Mouse (Mus musculus): Measurements from ENCODE around the gene Ccr1.
"Not testable (repeated sequence)": the region's sequence is repeated elsewhere in the genome, so short reads cannot be mapped to it uniquely, and the experiment has no call there.

The Ccr1 gene

DNA sequence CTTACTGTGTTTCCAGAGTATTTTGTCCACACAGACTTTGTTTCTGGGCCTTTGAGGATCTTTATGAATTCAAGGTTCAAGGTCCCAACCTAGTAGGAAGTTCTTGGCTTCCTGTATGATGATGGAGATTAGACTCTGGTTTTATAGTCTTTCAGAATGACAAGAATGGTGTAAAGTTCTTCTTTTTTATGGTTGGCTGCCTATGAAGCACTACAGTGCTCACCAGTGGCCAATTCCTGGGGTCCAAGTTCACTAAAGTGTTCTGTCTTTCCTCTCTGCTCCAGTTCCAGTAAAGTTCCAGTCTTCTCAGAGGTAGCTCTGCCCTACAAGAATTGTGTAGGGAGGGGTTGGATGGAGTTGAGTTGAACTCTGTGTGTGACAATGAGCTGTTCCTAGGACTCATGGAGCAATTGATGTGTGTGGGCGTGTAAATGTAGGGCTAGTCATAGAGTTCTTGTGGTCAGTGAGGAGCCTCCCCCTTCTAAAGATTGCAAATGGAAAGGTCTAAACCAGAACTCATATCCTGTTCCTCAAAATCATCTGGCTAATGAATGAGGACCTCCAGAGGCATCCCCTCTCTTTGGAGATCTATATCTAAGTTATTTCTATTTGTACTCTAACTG is at the start of gene Ccr1:
Gene Ccr1, minus strand, starts transcription at position 403 of the 623 bp plus-strand sequence.
- peak; percentile 54 for DNase-seq (ENCODE audit: low spot score)

DNA sequence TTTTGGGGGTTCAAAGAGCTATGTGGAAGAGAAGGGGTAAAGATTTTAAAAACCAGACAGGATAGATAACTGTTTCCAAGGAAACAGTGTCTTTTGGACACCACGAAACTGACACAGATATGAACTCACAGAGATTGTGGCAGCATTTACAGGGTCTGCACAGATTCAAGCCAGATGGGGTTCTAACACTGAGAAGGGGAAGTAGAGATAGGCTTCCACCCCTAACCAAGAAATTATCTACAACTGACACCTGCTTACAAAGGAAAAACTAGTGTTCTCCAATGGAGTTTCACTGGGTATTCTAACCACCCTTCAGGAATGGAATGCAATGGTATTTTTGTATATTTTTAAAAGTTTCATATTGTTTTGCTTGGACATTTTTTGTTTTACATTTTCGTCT is 47.6 kb upstream of the Ccr1 start:
- no peak for DNase-seq (ENCODE audit: low spot score)

DNA sequence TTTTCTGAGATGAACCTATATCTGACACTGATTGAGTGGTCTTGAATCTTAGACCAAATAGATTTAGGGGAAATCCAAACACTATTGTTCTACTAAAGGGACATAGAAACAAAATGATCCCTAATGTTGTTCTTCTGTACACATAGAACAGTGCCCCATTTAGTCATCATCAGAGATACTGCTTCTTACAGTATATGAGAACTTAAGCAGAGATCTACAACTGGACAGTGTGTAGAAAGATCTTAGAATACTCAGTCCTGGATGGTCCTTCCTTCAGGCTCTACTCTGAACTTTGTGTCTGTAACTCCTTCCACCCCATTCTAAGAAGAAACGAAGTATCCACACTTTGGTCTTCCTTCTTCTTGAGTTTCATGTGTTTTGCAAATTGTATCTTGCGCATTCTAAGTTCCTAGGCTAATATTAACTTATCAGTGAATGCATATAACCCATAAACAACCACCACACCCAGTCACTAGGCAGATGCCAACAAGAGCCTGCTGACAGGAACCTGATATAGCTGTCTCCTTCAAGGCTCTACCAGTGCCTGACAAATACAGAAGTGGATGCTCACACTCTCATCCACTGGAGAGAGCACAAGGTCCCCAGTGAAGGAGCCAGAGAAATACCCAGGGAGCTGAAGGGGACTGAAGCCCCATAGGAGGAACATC is 46.6 kb upstream of the Ccr1 start:
- DNase-seq (ENCODE audit: low spot score) = no peak

DNA sequence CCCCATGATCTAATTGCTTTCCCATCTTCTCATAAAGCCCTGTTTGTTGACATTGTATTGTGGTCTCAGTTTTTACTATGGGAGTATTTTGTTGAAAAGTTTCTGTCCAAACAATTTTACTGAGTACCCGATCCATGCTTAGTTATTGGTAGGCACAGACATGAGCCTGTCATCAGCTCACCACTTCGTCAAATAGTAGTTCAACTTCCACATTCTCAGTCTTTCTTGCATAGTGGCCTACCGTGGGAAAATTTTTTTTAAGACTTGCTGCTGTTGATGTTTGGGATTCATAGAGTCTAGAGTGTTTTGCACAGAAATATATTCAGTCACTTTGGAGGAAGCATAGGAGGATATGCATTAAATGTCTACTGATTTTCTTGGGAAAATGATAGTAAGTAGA is 44.8 kb upstream of the Ccr1 start:
- DNase-seq (ENCODE audit: low spot score) = no peak

GRCm38 (mm10) chr9:124012691-124013090 is 44.2 kb upstream of the Ccr1 start:
- no peak for DNase-seq (ENCODE audit: low spot score)

GRCm38 (mm10) chr9:123999784-124000183 is 31.3 kb upstream of the Ccr1 start:
- DNase-seq (ENCODE audit: low spot score) = no peak

- DNase-seq (ENCODE audit: low spot score) = no peak
Measured at GRCm38 (mm10) chr9:123997719-123998118, 29.2 kb upstream of the Ccr1 start.

DNA sequence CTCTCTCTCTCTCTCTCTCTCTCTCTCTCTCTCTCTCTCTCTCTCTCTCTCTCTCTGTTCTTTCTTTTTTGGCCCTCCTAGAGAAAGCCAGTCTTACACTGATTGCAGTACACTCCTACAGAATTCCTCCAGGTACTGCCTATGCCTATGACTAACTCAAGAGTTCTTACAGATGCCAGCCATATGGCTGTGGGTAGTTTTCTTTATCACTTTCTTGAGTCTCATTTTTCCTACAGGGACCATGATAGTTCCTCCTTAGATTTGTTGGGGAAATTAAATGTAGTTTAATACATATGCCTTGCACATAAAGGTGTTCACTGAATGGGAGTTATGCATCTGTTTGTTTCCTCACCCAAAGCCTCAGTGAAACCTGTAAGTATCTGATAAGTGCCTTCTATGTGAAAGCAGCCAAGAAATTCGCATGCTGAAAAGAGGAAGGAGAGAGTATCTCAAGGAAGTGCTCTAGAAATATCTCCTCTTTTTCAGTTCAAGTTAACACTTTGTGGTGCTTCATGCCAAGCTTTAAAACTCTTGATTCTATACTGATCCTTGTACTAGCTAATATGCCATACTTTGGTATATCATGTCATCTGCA is 22.9 kb upstream of the Ccr1 start:
- no peak for DNase-seq (ENCODE audit: low spot score)

GRCm38 (mm10) chr9:123989671-123990070 is 21.2 kb upstream of the Ccr1 start:
- DNase-seq (ENCODE audit: low spot score) = no peak

GRCm38 (mm10) chr9:123986217-123986616 is 17.7 kb upstream of the Ccr1 start:
- peak; percentile 57 for DNase-seq (ENCODE audit: low spot score)

DNA sequence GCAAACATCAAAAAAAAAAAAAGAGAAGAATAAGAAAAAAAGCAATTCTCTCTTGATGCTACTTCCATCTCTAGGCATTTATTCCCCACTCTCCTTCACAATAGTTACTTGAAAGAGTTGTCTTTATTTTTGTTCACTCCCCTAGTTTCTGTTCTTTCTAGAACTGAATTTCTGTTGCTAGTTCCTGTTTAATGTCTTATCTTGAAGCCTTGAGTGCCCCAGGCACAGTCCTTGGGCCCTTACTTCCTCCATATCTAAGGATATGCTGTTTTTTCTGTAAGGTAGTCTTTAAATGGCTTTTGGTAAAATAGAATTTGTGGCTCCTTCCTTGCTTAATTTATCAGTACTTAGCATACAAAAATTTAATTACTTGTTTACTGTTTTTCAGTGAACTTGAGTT is 16.5 kb upstream of the Ccr1 start:
- DNase-seq (ENCODE audit: low spot score) = no peak

DNA sequence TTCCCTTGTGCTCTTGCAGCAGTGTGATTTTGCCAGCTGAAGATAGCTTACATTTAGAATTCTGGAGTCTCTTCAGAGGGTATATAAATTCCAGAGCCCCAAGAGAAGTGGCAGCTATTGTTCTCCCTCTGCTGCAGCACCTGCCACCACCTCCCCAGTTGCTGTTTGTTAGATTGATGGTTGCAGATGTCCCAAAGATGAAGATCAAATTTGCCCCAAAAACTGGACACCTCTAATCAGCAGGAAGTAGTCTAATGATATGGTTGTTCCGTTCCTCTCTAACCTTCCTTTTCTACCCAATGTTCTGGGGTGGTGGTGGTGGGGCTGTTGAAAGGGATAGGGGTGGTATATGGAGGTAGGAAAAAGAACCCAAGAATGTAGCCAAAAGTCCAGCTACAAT is 14.2 kb upstream of the Ccr1 start:
- DNase-seq (ENCODE audit: low spot score) = no peak

- no peak for DNase-seq (ENCODE audit: low spot score)
Measured at GRCm38 (mm10) chr9:123981909-123982308, 13.4 kb upstream of the Ccr1 start.

DNA sequence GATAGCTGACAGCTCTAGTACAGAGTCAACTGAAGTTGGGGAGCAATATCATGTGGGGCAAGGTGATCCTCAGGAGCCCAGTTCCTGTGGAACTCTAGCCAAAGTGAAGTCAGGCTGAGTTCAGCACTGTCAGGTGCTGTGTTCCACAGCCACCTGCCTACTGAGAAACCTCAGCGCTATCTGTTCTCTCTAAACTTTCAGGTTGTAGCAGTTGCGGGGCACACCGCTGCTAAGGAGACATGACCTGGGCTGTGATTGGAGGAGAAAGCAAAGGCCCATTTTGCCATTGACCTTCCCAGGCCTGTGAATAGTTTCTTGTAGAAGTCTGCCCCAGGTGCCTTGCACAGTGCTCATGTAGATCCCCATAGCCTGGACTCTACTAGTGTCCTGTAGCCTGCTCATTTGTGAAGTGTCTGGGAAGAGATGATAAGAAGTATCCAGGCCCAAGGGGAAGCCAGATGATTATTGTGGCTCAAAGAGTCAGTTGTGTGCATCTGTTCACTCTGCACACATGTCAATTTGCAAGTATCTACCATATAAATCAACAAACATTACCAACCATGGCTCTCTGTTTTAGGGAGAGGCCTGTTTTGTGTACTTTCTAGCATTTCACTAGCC is 12.5 kb upstream of the Ccr1 start:
- not testable (repeated sequence) for DNase-seq (ENCODE audit: low spot score)

DNA sequence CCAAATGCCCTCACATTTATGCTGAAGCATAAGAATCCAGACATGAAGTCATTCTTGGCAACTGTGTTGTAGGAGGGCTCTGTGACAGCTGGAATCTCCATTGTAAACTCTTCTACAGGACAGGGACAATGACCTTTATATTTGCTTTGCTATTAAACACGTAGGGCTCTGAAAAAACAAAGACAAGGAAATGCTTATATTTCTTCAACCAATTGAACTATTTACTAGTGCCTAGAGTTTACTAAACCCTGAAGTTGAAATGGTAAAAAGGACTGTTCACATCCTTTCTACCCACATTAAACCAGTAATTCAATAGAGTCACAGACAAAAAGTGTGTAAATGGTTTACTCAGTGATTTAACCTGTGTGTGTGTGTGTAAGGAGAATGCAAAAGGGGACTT is 9.8 kb upstream of the Ccr1 start, which contains the start of gene Ccr1l1:
Gene Ccr1l1, minus strand, starts transcription at position 101 of the 400 bp plus-strand sequence.
- DNase-seq (ENCODE audit: low spot score) = no peak

DNA sequence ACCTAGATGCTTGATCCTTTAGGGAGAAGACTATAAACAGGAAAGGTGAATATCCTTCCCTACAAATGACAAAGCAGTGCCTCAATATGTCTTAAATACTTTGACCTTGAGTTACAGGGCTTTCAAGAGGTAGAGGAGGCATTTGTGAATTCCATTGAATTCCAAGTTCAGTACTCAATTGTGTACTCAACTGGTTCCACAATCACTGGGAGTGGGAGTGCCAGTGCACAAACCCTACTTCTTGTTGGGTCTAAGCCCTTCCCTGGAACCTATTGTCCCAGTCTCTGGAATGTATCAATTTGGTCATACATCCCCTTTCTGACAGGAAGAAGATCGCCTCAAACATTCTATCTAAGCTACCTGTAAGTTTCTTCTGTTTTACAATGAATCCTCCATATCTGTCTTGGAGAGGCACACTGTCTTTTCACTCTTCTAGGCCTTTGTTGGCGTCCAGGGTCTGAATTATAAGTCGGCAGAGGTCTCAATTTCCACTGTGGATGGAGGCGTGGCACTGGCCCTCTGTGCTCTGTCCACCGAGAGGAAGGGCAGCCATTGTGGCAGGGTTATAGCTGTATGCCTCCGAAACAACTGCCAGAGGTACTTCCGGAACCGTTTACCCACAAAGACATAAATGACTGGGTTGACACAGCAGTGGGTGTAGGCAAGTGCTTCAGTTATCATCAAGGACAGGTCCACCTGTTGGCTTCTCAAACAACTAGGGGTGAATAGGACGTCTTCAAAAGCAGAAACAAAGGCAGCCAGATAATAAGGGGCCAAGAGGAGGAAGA is 8.6 kb upstream of the Ccr1 start:
- no peak for DNase-seq (ENCODE audit: low spot score)

GRCm38 (mm10) chr9:123975630-123976029 is 7.1 kb upstream of the Ccr1 start:
- DNase-seq (ENCODE audit: low spot score) = no peak

DNA sequence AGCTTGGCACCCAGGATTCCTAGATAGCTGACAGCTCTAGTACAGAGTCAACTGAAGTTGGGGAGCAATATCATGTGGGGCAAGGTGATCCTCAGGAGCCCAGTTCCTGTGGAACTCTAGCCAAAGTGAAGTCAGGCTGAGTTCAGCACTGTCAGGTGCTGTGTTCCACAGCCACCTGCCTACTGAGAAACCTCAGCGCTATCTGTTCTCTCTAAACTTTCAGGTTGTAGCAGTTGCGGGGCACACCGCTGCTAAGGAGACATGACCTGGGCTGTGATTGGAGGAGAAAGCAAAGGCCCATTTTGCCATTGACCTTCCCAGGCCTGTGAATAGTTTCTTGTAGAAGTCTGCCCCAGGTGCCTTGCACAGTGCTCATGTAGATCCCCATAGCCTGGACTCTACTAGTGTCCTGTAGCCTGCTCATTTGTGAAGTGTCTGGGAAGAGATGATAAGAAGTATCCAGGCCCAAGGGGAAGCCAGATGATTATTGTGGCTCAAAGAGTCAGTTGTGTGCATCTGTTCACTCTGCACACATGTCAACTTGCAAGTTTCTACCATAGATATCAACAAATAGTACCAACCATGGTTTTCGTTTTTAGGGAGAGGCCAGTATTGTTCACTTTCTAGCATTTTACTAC is 1.5 kb downstream of the Ccr1 start:
- DNase-seq (ENCODE audit: low spot score) = not testable (repeated sequence)

DNA sequence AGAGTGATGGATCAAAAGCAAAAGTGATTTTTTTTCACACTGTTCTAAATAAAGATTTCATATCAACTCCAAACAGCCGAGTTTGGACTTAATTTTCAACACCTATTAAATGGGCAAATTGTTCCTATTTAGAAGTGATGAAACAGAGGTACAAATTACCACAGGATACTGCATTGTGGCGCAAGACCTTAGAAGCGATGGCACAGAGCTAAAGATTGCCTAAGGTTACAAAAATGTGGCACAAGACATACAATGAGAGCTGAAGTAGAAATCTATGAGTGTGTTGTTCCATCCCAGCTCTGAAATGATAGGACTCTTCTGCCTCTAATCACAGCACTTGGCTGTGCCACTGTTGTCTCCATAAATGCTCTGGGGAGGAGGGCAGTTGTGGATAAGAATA is 3.7 kb downstream of the Ccr1 start:
- peak; percentile 22 for DNase-seq (ENCODE audit: low spot score)

DNA sequence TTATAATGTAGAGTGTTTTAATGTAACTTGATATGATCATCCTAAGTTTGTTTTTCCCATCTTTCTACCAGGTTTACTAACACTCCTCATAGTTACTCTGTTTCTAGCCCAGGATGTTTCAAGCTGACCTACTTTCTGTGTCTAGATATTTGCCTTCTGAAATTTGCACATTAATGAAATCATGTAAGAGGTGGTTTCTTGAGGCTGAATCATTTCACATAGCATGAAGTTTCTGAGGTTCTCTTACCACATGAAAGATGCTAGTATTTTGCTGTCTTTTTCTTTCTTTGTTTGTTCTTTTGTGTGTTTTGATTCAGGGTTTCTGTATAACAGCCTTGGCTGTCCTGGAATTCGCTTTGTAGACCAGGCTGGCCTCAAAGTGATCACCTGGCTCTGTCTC is 8.3 kb downstream of the Ccr1 start:
- no peak for DNase-seq (ENCODE audit: low spot score)

GRCm38 (mm10) chr9:123957911-123958413 is 10.5 kb downstream of the Ccr1 start:
- DNase-seq (ENCODE audit: low spot score) = no peak

GRCm38 (mm10) chr9:123956892-123957291 is 11.6 kb downstream of the Ccr1 start:
- DNase-seq (ENCODE audit: low spot score) = no peak

Measured in lung, postnatal 25 days (tissue).